Mouse (Mus musculus) layer of hippocampus, postnatal 10 days (tissue): Measurements from ENCODE around the gene Rsrc1. TPM values are rescaled to one million over a fixed set of nuclear protein-coding genes. Genes with fewer than 3 reads are reported as not detected.
A peak's percentile ranks its signal among the peaks of the same experiment; 100 is the strongest.

Experiments
- DNase-seq, 2 experiments: peaks; one replicate each; pipeline ENCODE4 v3.0.0; 2021; ENCODE audit warnings: low spot score in 2 of 2
- total RNA-seq, 2 experiments: library from RNA; stranded (reverse); gene quantifications; 2 replicates each; pipeline ENCODE4 v1.2.3; 2021

The Rsrc1 gene
- total RNA-seq, 2 experiments from 2014 or later: 30.4 to 30.8 TPM

DNA sequence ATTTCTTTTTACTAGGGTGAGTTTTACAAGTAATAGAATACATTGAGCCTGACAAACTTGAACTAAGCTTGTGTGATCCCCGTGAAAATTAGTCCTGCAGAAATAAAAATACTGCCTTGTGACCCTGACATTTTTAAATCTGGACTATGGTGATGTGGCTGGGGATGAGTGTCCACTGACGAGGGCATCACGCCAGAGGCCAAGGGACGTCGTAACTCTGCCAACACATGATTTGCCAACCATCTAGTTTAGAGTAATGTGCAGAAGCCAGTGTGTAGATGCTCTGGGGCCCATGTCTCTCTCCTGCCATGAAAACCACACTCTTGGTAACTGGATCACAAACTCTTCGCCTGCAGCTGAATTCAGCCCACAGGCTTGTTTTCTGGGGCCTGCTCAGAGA, 386.3 kb downstream of the Rsrc1 start:
- no peak for DNase-seq

DNA sequence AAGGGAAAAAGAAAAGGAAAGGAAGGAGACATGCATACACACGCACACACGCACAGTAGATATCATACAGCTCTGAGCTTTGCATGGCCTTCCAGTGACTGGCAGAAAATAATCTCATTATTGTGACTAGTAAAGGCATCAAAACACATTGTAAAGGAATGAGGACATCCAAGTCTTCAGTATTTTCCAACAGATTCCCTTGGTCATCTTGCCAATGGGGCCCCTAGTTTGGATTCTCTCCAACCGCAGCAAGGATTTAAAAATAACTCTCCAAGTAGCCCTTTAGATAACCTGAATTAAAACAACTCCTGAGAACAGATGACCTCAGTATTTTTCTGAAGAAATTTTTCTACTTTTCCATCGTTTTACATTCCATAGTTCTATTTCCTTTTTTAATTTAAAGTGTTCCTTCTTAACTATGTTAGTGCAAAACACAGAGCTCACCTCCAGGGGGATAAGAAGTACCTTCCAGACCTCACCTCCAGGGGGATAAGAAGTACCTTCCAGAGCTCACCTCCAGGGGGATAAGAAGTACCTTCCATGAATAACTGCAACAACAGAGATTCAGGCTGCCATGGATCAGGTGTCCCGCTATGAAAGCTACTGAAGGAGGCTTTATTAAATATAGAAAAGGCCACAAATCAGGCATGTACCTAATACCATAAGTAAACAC, 388.4 kb downstream of the Rsrc1 start:
- DNase-seq: no peak

DNA sequence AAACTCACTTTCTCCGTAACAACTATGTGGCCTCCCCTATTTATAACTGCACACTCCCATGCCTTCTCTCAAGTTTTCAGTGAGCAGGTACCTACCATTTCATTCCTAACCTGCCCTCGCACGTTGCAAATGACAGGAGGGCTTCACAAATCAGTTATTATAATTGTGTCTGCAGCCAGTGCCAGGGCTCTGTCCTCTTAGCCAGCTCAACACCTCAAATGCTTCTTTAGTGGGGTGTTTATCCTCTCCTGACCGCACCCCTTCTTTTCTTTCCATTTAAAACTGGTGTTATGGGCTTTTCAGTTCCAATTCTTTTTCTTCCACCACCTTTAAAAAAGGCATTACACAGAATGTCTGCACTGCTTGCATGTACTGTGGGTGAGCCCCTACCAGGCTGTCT, 391.0 kb downstream of the Rsrc1 start:
- DNase-seq: no peak

- no peak for DNase-seq
Measured at GRCm38 (mm10) chr3:67372781-67373180, 391.6 kb downstream of the Rsrc1 start.

DNA sequence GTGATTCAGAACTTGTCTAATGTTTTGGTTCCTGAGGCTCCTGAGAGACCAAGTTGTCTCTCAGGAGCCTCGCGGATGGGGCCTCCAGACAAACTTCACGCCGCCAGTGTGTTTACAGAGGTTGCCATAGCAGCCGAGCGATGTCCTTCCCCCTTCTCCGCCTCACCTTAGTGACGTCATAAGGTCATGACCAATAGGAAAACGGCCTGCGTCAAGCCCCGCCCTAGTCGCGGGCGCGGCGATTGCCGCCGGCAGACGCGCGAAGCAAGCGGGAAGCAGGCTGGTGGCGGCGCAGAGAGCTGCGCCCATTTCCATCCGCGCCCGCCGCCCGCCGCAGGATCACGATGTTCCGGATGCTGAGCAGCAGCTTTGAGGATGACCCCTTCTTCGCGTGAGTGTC, 392.7 kb downstream of the Rsrc1 start, which contains the start of gene Mlf1:
TSS of gene Mlf1 (plus strand) at position 226 of the 400 bp plus-strand sequence.
- peak; percentile 89 to 91 for DNase-seq

DNA sequence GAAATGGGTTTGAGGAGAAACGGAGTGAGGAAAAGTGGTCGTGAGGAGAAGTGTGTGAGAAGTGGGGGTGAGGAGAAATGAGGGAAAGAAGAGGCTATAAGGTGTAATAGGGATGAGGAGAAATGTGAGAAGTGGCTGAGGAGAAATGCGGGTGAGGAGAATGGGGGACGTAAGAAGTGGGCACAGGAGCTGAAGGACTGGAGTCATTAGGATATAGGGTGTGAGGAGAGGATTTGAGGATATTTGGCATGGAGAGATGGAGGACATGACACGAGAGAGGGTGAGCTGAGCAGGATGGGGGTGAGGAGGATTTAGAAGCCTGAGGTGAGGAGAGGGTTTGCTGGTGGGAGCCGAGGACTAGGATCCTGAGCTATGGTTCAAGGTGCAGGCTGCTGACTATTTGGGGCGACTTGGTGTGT, 393.2 kb downstream of the Rsrc1 start:
- no peak for DNase-seq

DNA sequence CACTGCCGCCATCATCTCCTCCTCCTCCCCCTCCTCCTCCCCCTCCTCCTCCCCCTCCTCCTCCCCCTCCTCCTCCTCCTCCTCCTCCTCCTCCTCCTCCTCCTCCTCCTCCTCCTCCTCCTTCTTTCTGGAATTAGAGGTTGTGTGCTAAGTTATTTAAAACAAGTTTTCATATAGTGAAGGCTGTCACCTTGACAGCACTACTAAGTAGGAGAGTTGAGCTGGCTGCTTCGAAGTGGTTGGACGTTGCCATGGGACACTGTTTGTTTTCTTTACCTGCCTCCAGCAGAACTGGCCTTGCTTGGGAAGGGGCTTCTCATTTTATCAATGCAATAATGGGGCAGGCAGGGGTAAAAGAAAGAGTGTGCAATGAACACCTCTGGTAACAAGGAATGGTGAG, 393.9 kb downstream of the Rsrc1 start, which contains the start of gene Gm17402:
TSS of gene Gm17402 (minus strand) at position 101 of the 400 bp plus-strand sequence.
- no peak for DNase-seq

DNA sequence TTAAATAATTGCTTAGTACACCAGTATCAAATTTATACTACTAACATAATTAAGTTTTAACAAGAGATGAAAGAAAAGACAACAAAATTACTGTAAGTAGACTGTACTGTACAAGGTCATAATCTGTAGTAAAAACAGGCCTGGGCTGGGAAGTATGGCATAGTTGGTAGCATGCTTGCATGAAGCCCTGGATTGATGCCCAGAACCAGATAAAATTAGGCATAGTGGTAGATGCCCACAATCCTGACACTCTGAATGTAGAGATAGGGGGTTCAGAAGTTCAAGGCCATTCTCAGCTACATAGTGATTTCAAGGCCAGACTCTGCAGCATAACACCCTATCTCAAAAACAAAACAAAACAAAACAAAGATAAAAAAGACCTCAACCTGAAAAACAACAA, 397.0 kb downstream of the Rsrc1 start:
- DNase-seq: no peak

Other genes with a start within 250 kb of the Rsrc1 start
- gene Shox2, start 381 bp downstream of the Rsrc1 start, total RNA-seq: under 1 TPM; 0.11 to 0.50 TPM